Mouse (Mus musculus) liver, adult 2 months (tissue): ENCODE results near the gene Rmdn3.

Experiments
- CTCF ChIP-seq: fragments of 200-500 bp; IDR thresholded peaks from 2 replicates; pipeline ENCODE4 v1.5.1; 2011; ENCODE audit warnings: low read depth, low read length, control low read depth
- POLR2A ChIP-seq: fragments of 200-500 bp; IDR thresholded peaks from 2 replicates; pipeline ENCODE4 v1.6.1; 2011; ENCODE audit warnings: low read length, control low read depth; ENCODE audit not compliant: insufficient read depth; ENCODE audit errors: extremely low read depth

- TF ChIP-seq CTCF (no peak), POLR2A (no peak)
Observed at GRCm38 (mm10) chr2:119198049-119198448, 41.2 kb upstream of the Rmdn3 start.
